Mouse (Mus musculus) midbrain, postnatal 0 days (tissue): ENCODE measurements at regions not wholly inside any gene's neighbourhood (a gene's known extent, or its start where the extent isn't known, plus 50 kb on each side); places are given as distances from the start of the nearest gene placed in this dataset.

Experiments used
- ATAC-seq: fragments of 200-750 bp; cut with Nextera tagmentation; 2 replicates; pipeline ENCODE4 v1.8.0; 2017; ENCODE audit warnings: moderate number of reproducible peaks, mild to moderate bottlenecking, moderate TSS enrichment, moderate library complexity; ENCODE audit not compliant: low FRiP score
- DNase-seq: peaks from one replicate; pipeline ENCODE4 v3.0.0-alpha.2; 2015; ENCODE audit warnings: low spot score
- H3K27ac ChIP-seq: fragments of 300-500 bp; sonication (generic); 2 replicates; pipeline ENCODE4 v1.5.1; 2014; ENCODE audit warnings: low read depth, mild to moderate bottlenecking, low read length, mixed read lengths
- H3K27me3 ChIP-seq: fragments of 300-500 bp; sonication (generic); 2 replicates; pipeline ENCODE4 v1.6.1; 2014; ENCODE audit warnings: low read length, control low read depth, mixed read lengths; ENCODE audit not compliant: insufficient read depth
- H3K36me3 ChIP-seq: fragments of 300-500 bp; sonication (generic); 2 replicates; pipeline ENCODE4 v1.6.1; 2014; ENCODE audit warnings: low read length, control low read depth, mixed read lengths; ENCODE audit not compliant: insufficient read depth
- H3K4me1 ChIP-seq: fragments of 300-500 bp; sonication (generic); 2 replicates; pipeline ENCODE4 v1.6.1; 2014; ENCODE audit warnings: mild to moderate bottlenecking, control low read depth, antibody characterized with exemption, low read length, mixed read lengths; ENCODE audit not compliant: insufficient read depth
- H3K4me2 ChIP-seq: fragments of 300-500 bp; sonication (generic); 2 replicates; pipeline ENCODE4 v1.6.1; 2014; ENCODE audit warnings: low read depth, mild to moderate bottlenecking, low read length, mixed read lengths; ENCODE audit not compliant: poor library complexity, severe bottlenecking
- H3K4me3 ChIP-seq: fragments of 300-500 bp; sonication (generic); 2 replicates; pipeline ENCODE4 v1.5.1; 2014; ENCODE audit warnings: low read depth, mild to moderate bottlenecking, low read length, moderate library complexity
- H3K9ac ChIP-seq: fragments of 300-500 bp; sonication (generic); replicated peaks from 2 replicates; pipeline ENCODE4 v1.6.1; 2014; ENCODE audit warnings: mild to moderate bottlenecking, low read length, moderate library complexity, mixed read lengths; ENCODE audit not compliant: poor library complexity, severe bottlenecking
- H3K9me3 ChIP-seq: fragments of 300-500 bp; sonication (generic); 2 replicates; pipeline ENCODE4 v1.6.1; 2016; ENCODE audit warnings: low read length, control low read depth
- CTCF ChIP-seq: IDR thresholded peaks from 2 replicates; pipeline ENCODE4 v1.5.1; 2016; ENCODE audit warnings: antibody characterized with exemption, mild to moderate bottlenecking
- WGBS: fragments of 180-500 bp; shearing (Covaris S2); extraction: QIAGEN DNeasy Blood & Tissue Kit; methylation state at CpG from one replicate; pipeline ENCODE4 v1.1.7; 2014; 5-methylcytosine and 5-hydroxymethylcytosine counted together

DNA sequence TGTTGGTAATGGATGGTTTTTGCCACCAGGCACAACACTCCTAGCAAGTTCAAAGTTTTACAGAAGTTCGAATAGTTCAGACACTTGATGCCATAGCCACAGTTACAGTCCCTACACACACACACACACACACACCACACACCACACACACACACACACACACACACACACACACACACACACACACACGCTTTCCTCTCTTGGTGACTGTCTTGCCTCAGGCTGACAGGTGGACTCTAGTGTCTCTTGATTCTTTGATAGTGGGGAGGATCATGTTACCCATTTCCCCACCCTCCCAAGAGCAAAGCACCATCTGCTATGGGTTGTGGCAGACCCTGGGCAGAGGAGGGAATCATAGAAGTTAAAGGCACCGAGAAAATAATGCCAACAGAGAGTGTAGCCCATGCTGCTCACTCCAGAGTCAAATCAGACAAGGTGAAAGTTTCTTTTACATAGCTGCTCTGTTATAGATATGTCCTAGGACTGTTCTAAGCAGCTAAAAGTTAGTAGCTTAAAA lies 75.9 kb downstream of the Klhl25 start:
- ATAC-seq (no peak), DNase-seq (no peak)
- no peaks in the 10 kb centered on the region for H3K27me3 ChIP-seq
- H3K27ac ChIP-seq, result no peak overlapping the region
- no peak overlapping the region for H3K4me3 ChIP-seq
- H3K9me3 ChIP-seq, result no peaks in the 10 kb centered on the region
- H3K4me1 ChIP-seq, result no peaks in the 10 kb centered on the region
- H3K9ac ChIP-seq, result no peak overlapping the region
- no peak overlapping the region for H3K4me2 ChIP-seq
- TF ChIP-seq CTCF, result no peak
- WGBS, result 88% methylated on average over 3 of the region's 3 CpGs
- H3K36me3 ChIP-seq, result no peaks in the 10 kb centered on the region

DNA sequence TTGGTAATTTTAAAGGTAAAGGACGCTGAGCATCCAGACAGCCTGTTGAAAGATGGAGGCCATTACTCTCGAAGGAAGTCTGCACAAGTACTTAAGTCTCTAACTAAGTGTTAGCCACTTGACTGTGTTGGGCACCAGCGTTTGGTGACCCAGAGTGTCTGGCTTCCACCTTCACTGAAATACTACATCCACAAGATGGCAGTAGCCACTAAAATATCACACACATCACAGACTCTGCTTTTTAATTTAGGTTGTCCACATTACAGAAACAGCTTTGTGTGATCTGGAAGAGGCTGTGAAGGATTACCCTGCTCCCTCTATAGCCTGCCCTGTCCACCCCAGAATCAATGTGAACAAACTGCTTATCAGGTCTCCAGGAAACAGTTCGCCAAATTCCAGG lies 79.4 kb downstream of the Klhl25 start:
- Histone ChIP-seq H3K9ac (no peak overlapping the region), H3K4me2 (no peak overlapping the region), H3K4me3 (no peak overlapping the region), H3K4me1 (no peaks in the 10 kb centered on the region), H3K36me3 (no peaks in the 10 kb centered on the region), H3K9me3 (no peaks in the 10 kb centered on the region), H3K27me3 (no peaks in the 10 kb centered on the region), H3K27ac (no peak overlapping the region)
- 21% methylated on average over 4 of the region's 4 CpGs for WGBS
- DNase-seq, result peak; percentile 86
- peak; percentile 44; the same call in 1 of the 2 replicates for ATAC-seq
- peak; percentile 91 for TF ChIP-seq CTCF

DNA sequence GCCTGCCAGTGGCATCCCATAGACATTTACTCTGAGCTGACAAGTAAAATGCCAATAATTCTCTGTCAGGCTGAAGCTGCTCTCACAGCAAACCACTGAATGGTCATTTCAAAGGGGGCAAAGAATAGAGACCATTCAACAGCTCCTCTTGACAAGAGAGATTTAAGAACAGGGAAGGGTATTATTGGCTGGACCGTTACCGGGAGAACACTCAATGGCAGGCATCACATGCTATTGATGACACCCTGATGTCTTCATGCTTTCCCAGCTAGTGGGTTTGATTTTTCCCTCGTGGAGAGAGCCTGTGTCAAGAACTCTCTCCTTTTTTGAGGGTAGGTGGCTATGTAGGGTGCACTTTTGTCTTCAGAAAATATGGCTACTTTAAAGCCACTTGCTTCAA lies 95.7 kb downstream of the Klhl25 start:
- H3K27ac ChIP-seq, result no peak overlapping the region
- no peak for TF ChIP-seq CTCF
- H3K4me3 ChIP-seq, result no peak overlapping the region
- DNase-seq, result peak; percentile 42
- ATAC-seq, result no peak
- WGBS, result 16% methylated on average over 3 of the region's 3 CpGs
- H3K4me1 ChIP-seq, result no peaks in the 10 kb centered on the region
- H3K4me2 ChIP-seq, result no peak overlapping the region
- H3K9ac ChIP-seq, result no peak overlapping the region
- H3K27me3 ChIP-seq, result no peaks in the 10 kb centered on the region
- H3K36me3 ChIP-seq, result no peaks in the 10 kb centered on the region
- H3K9me3 ChIP-seq, result no peaks in the 10 kb centered on the region

DNA sequence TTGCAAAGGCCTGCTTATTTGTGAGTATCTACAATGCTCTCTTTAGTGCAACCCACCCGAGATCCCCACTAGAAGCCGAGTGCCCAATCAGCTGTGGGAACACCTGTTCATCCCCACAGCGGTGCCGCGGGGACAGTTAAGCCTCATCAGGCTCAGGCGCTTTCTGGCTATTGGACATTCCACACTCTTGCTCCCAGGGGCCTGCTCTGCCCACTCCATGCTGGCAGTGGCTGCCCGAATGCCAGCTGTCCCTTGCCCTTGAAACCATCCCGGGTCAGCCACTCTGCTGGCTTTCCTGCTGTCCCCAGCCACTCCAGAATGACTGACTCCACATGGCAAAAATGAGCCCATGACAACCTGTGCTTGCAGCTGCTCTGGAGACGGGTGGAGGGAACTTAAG lies 107.6 kb downstream of the Klhl25 start:
- Histone ChIP-seq H3K9me3 (no peaks in the 10 kb centered on the region), H3K27me3 (no peaks in the 10 kb centered on the region), H3K4me2 (no peak overlapping the region), H3K4me1 (no peaks in the 10 kb centered on the region), H3K27ac (no peak overlapping the region), H3K9ac (no peak overlapping the region), H3K4me3 (no peak overlapping the region), H3K36me3 (no peaks in the 10 kb centered on the region)
- DNase-seq, result peak; percentile 68
- no peak for TF ChIP-seq CTCF
- 67% methylated on average over 9 of the region's 9 CpGs for WGBS
- ATAC-seq, result no peak; the same call in 1 of the 2 replicates

DNA sequence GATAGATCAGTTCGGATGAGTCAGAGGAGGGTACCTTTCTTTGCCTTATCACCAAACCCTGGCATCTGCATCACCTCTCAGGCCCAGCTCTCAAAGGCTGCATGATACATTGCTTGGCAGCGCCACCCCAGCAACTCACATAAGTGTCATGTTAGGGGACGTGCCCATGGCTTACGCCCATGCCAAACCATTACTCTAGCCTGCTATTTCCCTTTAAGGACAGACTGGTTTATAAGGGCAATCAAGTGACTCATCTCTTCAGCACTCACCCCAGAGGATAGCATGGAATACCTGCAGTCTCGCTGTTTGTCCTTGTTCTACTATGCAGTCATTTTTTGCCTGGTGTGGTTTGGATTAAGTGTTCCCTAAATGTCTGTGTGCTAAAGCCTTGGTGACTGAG lies 109.3 kb downstream of the Klhl25 start:
- TF ChIP-seq CTCF, result no peak

DNA sequence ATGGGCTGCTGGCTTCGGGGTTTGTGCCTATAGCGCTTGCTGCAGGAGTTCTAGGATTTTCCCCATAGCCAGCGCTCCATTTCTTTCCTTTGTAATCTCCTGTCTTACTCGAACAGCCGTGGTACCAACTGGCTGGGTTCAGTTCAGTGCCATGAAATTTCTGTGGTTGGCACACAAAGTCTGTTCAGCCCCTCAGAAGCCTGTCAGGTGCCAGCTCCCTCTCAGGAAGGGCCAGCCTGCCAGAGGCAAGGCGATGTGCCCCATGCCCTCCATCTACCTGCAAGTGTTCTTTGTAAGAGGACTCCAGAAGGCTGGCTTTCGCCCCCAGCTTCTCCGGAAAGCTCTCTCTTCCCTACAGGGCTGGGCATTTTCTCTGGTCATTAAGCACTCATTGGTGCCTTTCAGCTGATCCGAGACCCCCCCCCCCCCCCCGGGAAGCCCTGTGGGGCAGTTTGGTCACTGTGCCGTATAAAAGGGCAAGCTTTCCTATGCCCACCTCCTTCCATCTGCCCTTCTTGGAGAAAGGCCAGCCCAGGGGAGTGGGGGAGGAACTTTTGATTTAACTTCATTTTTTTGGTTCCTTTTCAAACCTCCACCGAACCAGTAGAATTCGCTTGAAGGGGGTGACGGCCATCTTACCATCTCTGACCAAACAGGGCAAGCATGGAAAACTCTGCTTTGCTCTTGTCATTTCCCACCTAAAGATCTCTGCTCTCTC lies 112.0 kb downstream of the Klhl25 start:
- no peak for ATAC-seq
- peak; percentile 65 for DNase-seq

More for the DNA sequence above, 109.3 kb downstream of the Klhl25 start:
- Histone ChIP-seq H3K27me3 (no peaks in the 10 kb centered on the region), H3K9ac (no peak overlapping the region), H3K36me3 (no peaks in the 10 kb centered on the region), H3K4me1 (no peaks in the 10 kb centered on the region), H3K27ac (no peak overlapping the region), H3K4me2 (no peak overlapping the region), H3K9me3 (no peaks in the 10 kb centered on the region), H3K4me3 (no peak overlapping the region)
- 93% methylated on average over 5 of the region's 5 CpGs for WGBS
- ATAC-seq, result no peak
- no peak for DNase-seq

More for the DNA sequence above, 112.0 kb downstream of the Klhl25 start:
- no peak overlapping the region for H3K4me2 ChIP-seq
- no peak overlapping the region for H3K4me3 ChIP-seq
- 86% methylated on average over 14 of the region's 14 CpGs for WGBS
- no peak overlapping the region for H3K27ac ChIP-seq
- no peaks in the 10 kb centered on the region for H3K4me1 ChIP-seq
- H3K27me3 ChIP-seq, result no peaks in the 10 kb centered on the region
- no peaks in the 10 kb centered on the region for H3K36me3 ChIP-seq
- no peak overlapping the region for H3K9ac ChIP-seq
- TF ChIP-seq CTCF, result no peak
- H3K9me3 ChIP-seq, result no peaks in the 10 kb centered on the region
